Mouse (Mus musculus) CH12.LX (cell line): ENCODE measurements around the gene Slc26a9. TPM values are rescaled to one million over a fixed set of nuclear protein-coding genes. Genes with fewer than 3 reads are reported as not detected.

Source experiments
- DNase-seq: peaks from one replicate; pipeline ENCODE4 v3.0.0-alpha.2; 2013; ENCODE audit errors: extremely low read depth
- H3K27ac ChIP-seq: 2 replicates; pipeline ENCODE4 v1.5.1; 2012; ENCODE audit warnings: low read depth, mild to moderate bottlenecking, control low read depth, moderate library complexity; ENCODE audit not compliant: insufficient read depth
- H3K27me3 ChIP-seq: replicated peaks from 2 replicates; pipeline ENCODE3; 2012; ENCODE audit warnings: inconsistent platforms
- H3K36me3 ChIP-seq, 2 experiments: replicated peaks in 1 of 2; 2 replicates each; pipeline versions ENCODE3 to v1.6.1; 2012; ENCODE audit warnings: inconsistent platforms in 1 of 2, low read length in 1 of 2, mild to moderate bottlenecking in 1 of 2, mixed read lengths in 1 of 2, moderate library complexity in 1 of 2; ENCODE audit not compliant: control insufficient read depth in 1 of 2, insufficient read depth in 1 of 2
- H3K4me1 ChIP-seq, 2 experiments: 2 replicates each; pipeline ENCODE4 v1.6.1; 2012; ENCODE audit warnings: inconsistent platforms in 1 of 2, moderate library complexity in 1 of 2; ENCODE audit not compliant: insufficient read depth in 2 of 2, control insufficient read depth in 1 of 2
- H3K4me2 ChIP-seq: 2 replicates; pipeline ENCODE4 v1.6.1; 2012; ENCODE audit warnings: low read depth, mild to moderate bottlenecking, control low read depth; ENCODE audit not compliant: poor library complexity, insufficient read depth, severe bottlenecking
- H3K4me3 ChIP-seq, 3 experiments: fragments of 150-350 bp in 1 of 3; sonication (generic) in 1 of 3; replicated peaks in 1 of 3; 2 replicates each; pipeline versions ENCODE3 to v1.5.1; 2011 to 2012; ENCODE audit warnings: low read depth in 2 of 3, low read length in 2 of 3, mild to moderate bottlenecking in 2 of 3, moderate library complexity in 2 of 3, control low read depth in 1 of 3, improper control_type of control experiment in 1 of 3, inconsistent platforms in 1 of 3, mixed read lengths in 1 of 3; ENCODE audit not compliant: poor library complexity in 1 of 3
- H3K79me2 ChIP-seq: replicated peaks from 2 replicates; pipeline ENCODE4 v1.6.1; 2012; ENCODE audit warnings: mild to moderate bottlenecking, moderate library complexity; ENCODE audit not compliant: control insufficient read depth, poor library complexity, insufficient read depth, severe bottlenecking; ENCODE audit errors: extremely low read depth
- H3K9ac ChIP-seq: 2 replicates; pipeline ENCODE4 v1.6.1; 2012; ENCODE audit warnings: low read depth, mild to moderate bottlenecking, control low read depth, moderate library complexity; ENCODE audit not compliant: insufficient read depth
- H3K9me3 ChIP-seq: replicated peaks from 2 replicates; pipeline ENCODE3; 2012; ENCODE audit warnings: low read length, inconsistent platforms, mixed read lengths
- BHLHE40 ChIP-seq: IDR thresholded peaks from 2 replicates; pipeline ENCODE4 v1.6.1; 2011; ENCODE audit warnings: mild to moderate bottlenecking, low read depth, low read length, improper control_type of control experiment
- CHD1 ChIP-seq: IDR thresholded peaks from 2 replicates; pipeline ENCODE4 v1.6.1; 2012; ENCODE audit warnings: low read depth, low read length, improper control_type of control experiment, inconsistent platforms
- E2F4 ChIP-seq: IDR thresholded peaks from 2 replicates; pipeline ENCODE4 v1.6.1; 2011; ENCODE audit warnings: low read depth, low read length, improper control_type of control experiment; ENCODE audit not compliant: insufficient replicate concordance
- GABPA ChIP-seq: IDR thresholded peaks from 2 replicates; pipeline ENCODE4 v1.6.1; 2012; ENCODE audit warnings: low read depth, low read length, improper control_type of control experiment, inconsistent platforms; ENCODE audit not compliant: insufficient replicate concordance
- HCFC1 ChIP-seq: IDR thresholded peaks from 2 replicates; pipeline ENCODE4 v1.6.1; 2012; ENCODE audit warnings: low read depth, mild to moderate bottlenecking, inconsistent platforms, low read length, improper control_type of control experiment
- MXI1 ChIP-seq: IDR thresholded peaks from 2 replicates; pipeline ENCODE4 v1.6.1; 2011; ENCODE audit warnings: mild to moderate bottlenecking, low read depth, low read length, improper control_type of control experiment
- NRF1 ChIP-seq: IDR thresholded peaks from 2 replicates; pipeline ENCODE4 v1.6.1; 2014; ENCODE audit warnings: low read depth, mild to moderate bottlenecking, inconsistent platforms, low read length, improper control_type of control experiment, moderate library complexity
- SIN3A ChIP-seq: IDR thresholded peaks from 2 replicates; pipeline ENCODE4 v1.6.1; 2012; ENCODE audit warnings: low read length, improper control_type of control experiment, inconsistent platforms
- ZC3H11A ChIP-seq: IDR thresholded peaks from 2 replicates; pipeline ENCODE4 v1.6.1; 2012; ENCODE audit warnings: low read depth, mild to moderate bottlenecking, inconsistent platforms, low read length, improper control_type of control experiment
- ZNF384 ChIP-seq: IDR thresholded peaks from 2 replicates; pipeline ENCODE4 v1.6.1; 2012; ENCODE audit warnings: low read depth, low read length, improper control_type of control experiment, inconsistent platforms
- dilution Hi-C: fragments of 300-500 bp; cut with MboI; formaldehyde crosslinking; loops from 2 replicates; pipeline ENCODE4 v1.14.3; 2020; ENCODE audit warnings: low sequenced_read_pairs; ENCODE audit not compliant: extremely low pct_unique_long_range_greater_than_20kb, extremely low pct_ligation_motif_present
- in situ Hi-C: fragments of 300-500 bp; cut with MboI; formaldehyde crosslinking; loops from 3 replicates; pipeline ENCODE4 v1.14.3; 2019; ENCODE audit warnings: low sequenced_read_pairs, low pct_ligation_motif_present, low pct_unique_long_range_greater_than_20kb, mixed read lengths
- polyA plus RNA-seq: library from polyadenylated mRNA; unstranded; fragments of >175 nt; gene quantifications from 2 replicates; pipeline ENCODE4 v1.2.1, GENCODE M21; 2012; ENCODE audit warnings: low read depth; ENCODE audit not compliant: insufficient read length
- total RNA-seq, 2 experiments: library from RNA; depleted of rRNA; stranded (reverse); fragments of 300-350 nt in 1 of 2; fragments of >200 nt in 1 of 2; gene quantifications; 2 replicates each; pipeline ENCODE4 v1.2.3; 2012 to 2014

The Slc26a9 gene
- total and polyA plus RNA-seq, 3 experiments: 0.31 TPM; not detected in 2

- Histone ChIP-seq H3K4me1 (peaks cover 7 to 68% of the 10 kb centered on the region in 2 experiments; a peak in 3 of 4 replicates), H3K4me2 (no peak overlapping the region), H3K4me3 (no peak overlapping the region), H3K36me3 (no peaks in the 10 kb centered on the region), H3K79me2 (no peaks in the 10 kb centered on the region), H3K27ac (no peak overlapping the region), H3K9me3 (no peaks in the 10 kb centered on the region), H3K27me3 (peaks cover 2% of the 10 kb centered on the region), H3K9ac (no peak overlapping the region)
- in situ Hi-C loops (no loop called here), dilution Hi-C loops (no loop called here)
- no peak for DNase-seq
- TF ChIP-seq ZC3H11A (no peak), CHD1 (no peak), SIN3A (no peak), E2F4 (no peak), NRF1 (no peak), HCFC1 (no peak), MXI1 (no peak)
Observed at GRCm38 (mm10) chr1:131751891-131752311, 8.1 kb downstream of the Slc26a9 start.

GRCm38 (mm10) chr1:131754212-131754829 lies 10.5 kb downstream of the Slc26a9 start:
- Histone ChIP-seq H3K79me2 (no peaks in the 10 kb centered on the region), H3K36me3 (no peaks in the 10 kb centered on the region), H3K4me2 (no peak overlapping the region), H3K4me3 (no peak overlapping the region), H3K27me3 (peaks cover 2% of the 10 kb centered on the region), H3K9ac (no peak overlapping the region), H3K4me1 (peaks cover 7 to 56% of the 10 kb centered on the region in 2 experiments), H3K27ac (no peak overlapping the region), H3K9me3 (no peaks in the 10 kb centered on the region)
- dilution Hi-C loops: no loop called here
- in situ Hi-C loops: no loop called here
- no peak for DNase-seq
- TF ChIP-seq BHLHE40 (no peak), ZNF384 (peak; percentile 69)

DNA sequence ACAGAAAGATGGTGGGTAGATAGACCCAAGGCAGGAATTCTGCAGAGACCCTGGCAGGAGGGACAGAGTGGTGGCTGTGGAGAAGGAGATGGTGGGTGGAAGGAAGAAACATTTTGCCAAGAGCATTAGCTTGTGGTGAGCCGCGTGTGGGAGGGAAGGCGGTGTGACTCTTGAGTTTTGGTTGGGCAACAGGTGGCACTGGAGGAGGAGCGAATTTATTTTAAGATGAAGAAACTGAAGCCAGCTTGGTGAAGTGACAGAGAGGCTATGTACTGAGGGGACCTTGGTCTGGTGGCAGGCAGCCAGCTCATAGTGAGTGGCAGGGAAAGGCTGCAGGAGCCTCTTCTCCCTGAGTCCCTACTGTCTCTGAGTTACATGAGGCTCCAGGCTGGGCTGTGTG lies 11.1 kb downstream of the Slc26a9 start:
- dilution Hi-C loops: no loop called here

More for the DNA sequence above, 11.1 kb downstream of the Slc26a9 start:
- no peak for DNase-seq
- Histone ChIP-seq H3K79me2 (no peaks in the 10 kb centered on the region), H3K9ac (no peak overlapping the region), H3K4me1 (peaks cover 11 to 56% of the 10 kb centered on the region in 2 experiments), H3K27ac (no peak overlapping the region), H3K27me3 (peaks cover 2% of the 10 kb centered on the region), H3K9me3 (no peaks in the 10 kb centered on the region), H3K4me2 (no peak overlapping the region), H3K4me3 (no peak overlapping the region), H3K36me3 (no peaks in the 10 kb centered on the region)
- no peak for TF ChIP-seq GABPA
- in situ Hi-C loops: loop anchor here (5.0 kb wide), 1 partner anchor 38 kb away; no protein-coding TSS in a partner anchor
